In the genomic region with DNA sequence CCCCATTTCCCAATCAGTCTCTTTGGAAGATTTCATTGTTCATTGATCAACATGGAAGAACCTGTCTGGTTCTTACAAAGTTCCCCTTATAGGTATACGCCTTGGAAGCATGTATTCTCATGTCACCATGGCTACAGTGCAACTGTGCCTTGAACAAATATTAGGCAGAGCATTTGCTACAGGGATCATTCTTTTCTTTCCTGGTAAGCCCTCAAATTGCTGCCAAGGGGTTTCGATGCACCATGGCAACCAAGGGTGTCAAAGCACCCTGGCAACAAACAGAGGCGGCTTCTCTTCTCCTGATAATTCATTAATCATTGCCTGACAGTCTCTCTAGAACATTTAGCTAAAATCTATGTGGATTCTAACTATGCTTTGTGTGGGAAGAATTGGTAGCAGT, we compare ENCODE assay signal across 10 mouse cellular contexts. TPM values are rescaled to one million over a fixed set of nuclear protein-coding genes. Genes with fewer than 3 reads are reported as not detected.
DNase-seq lines count a peak whose midpoint lies in the region; ATAC-seq and TF ChIP-seq lines count a peak whose summit lies in the region.
"Had no signal": no experiment of that assay in that cellular context is flagged by ENCODE, and none has a peak within 500 bp of the region (broad histone marks: within the 10 kb centered on the region; RNA-seq: fewer than 3 reads in every experiment).

No protein-coding gene starts in this region.

- H3K9ac ChIP-seq in midbrain, embryonic 16.5 days (ENCODE audit: low read depth, low read length): no peak overlapping the region

- WGBS in midbrain, embryonic 16.5 days: 5% methylated on average over 3 of the region's 3 CpGs
- WGBS in heart, embryonic 10.5 days: 64% methylated on average over 3 of the region's 3 CpGs

- no peaks in the 10 kb centered on the region for H3K36me3 ChIP-seq in midbrain, embryonic 16.5 days (ENCODE audit: control insufficient read depth, insufficient read depth, low read length)
- H3K36me3 ChIP-seq in heart, embryonic 10.5 days: no peaks in the 10 kb centered on the region
- H3K36me3 ChIP-seq: G1E had no signal

- 0 out of 2 replicates have a peak overlapping the region, but pooled peaks have one; percentile 49 for H3K27ac ChIP-seq in midbrain, embryonic 16.5 days (ENCODE audit: low read length)
- no peak overlapping the region for H3K27ac ChIP-seq in heart, embryonic 10.5 days

- TF ChIP-seq CTCF in brain, embryonic 14.5 days (IDR thresholded peaks at IDR 0.05; ENCODE audit: borderline replicate concordance, extremely low read depth, insufficient read depth, insufficient read length): no peak

- no peak for TF ChIP-seq POLR2A in brain, embryonic 14.5 days (IDR thresholded peaks at IDR 0.05; ENCODE audit: borderline replicate concordance, extremely low read depth, insufficient read depth, insufficient read length, poor library complexity, severe bottlenecking)

- H3K4me1 ChIP-seq in midbrain, embryonic 16.5 days (ENCODE audit: control insufficient read depth, insufficient read depth, low read length): peaks cover 4% of the 10 kb centered on the region; the same call in 1 of the 2 replicates
- H3K4me1 ChIP-seq in heart, embryonic 10.5 days: no peaks in the 10 kb centered on the region

- H3K9me3 ChIP-seq in midbrain, embryonic 16.5 days (replicated peaks; ENCODE audit: control insufficient read depth, low read length, poor library complexity, severe bottlenecking): no peaks in the 10 kb centered on the region
- H3K9me3 ChIP-seq in heart, embryonic 10.5 days: no peaks in the 10 kb centered on the region
- H3K9me3 ChIP-seq: G1E had no signal

- ATAC-seq in midbrain, embryonic 16.5 days: peak; percentile 92

- H3K4me3 ChIP-seq in midbrain, embryonic 16.5 days (ENCODE audit: low read depth, low read length): no peak overlapping the region
- H3K4me3 ChIP-seq in heart, embryonic 10.5 days: no peak overlapping the region

- H3K27me3 ChIP-seq in midbrain, embryonic 16.5 days (ENCODE audit: control insufficient read depth, insufficient read depth, low read depth, low read length): peaks cover 4% of the 10 kb centered on the region; the same call in 1 of the 2 replicates
- H3K27me3 ChIP-seq in heart, embryonic 10.5 days (ENCODE audit: insufficient read depth, poor library complexity, severe bottlenecking): no peaks in the 10 kb centered on the region

- peak; percentile 95 for DNase-seq in brain, embryonic 14.5 days (ENCODE audit: low read depth)
- peak; percentile 61 for DNase-seq in embryo, embryonic 9.5 days (ENCODE audit: extremely low spot score)
- DNase-seq in layer of hippocampus, adult 11-12 months (ENCODE audit: low spot score): peak; percentile 63
- no peak for DNase-seq in natural killer cell, adult 2 months (ENCODE audit: low spot score in 2 of 2)
- no peak for DNase-seq in testis, postnatal 10 days (ENCODE audit: low spot score)
- no peak for DNase-seq in heart, embryonic 10.5 days (ENCODE audit: low spot score)
- DNase-seq in ovary, postnatal 10 days (ENCODE audit: low spot score): no peak
- DNase-seq: kidney, adult 9 months had no signal

- H3K4me2 ChIP-seq in midbrain, embryonic 16.5 days (ENCODE audit: low read length): no peak overlapping the region

RNA-seq across cellular contexts. Expression of a gene that starts 28.3 kb away (rescaled TPM):
- polyA plus RNA-seq in brain, embryonic 14.5 days (2012; rRNA removed): 15.9 and 18.3 TPM in 2 replicates
- 22.6 and 26.2 TPM in 2 replicates for polyA plus RNA-seq in midbrain, embryonic 16.5 days (2015; fragmentation: Nextera tagmentation; extraction: Ambion mirVana)
- polyA plus RNA-seq in heart, embryonic 10.5 days (2016; fragmentation: Nextera tagmentation; extraction: Ambion mirVana): 10.3 and 16.5 TPM in 2 replicates
- polyA plus RNA-seq: G1E had no signal

RNA-seq across cellular contexts. Expression of a gene that starts 37.8 kb away (rescaled TPM):
- polyA plus RNA-seq in brain, embryonic 14.5 days (2012; rRNA removed): 924 and 1,133 TPM in 2 replicates
- 1,482 and 1,875 TPM in 2 replicates for polyA plus RNA-seq in midbrain, embryonic 16.5 days (2015; fragmentation: Nextera tagmentation; extraction: Ambion mirVana)
- 1.3 and 2.0 TPM in 2 replicates for polyA plus RNA-seq in heart, embryonic 10.5 days (2016; fragmentation: Nextera tagmentation; extraction: Ambion mirVana)
- polyA plus RNA-seq: G1E had no signal

Comparison
In these comparisons a context has a peak if more than half of its experiments do, and no peak if none do; other contexts are left out.
1. DNase-seq: peak in brain, embryonic 14.5 days (single experiment), embryo, embryonic 9.5 days (single experiment) and layer of hippocampus, adult 11-12 months (single experiment); none in natural killer cell, adult 2 months (0 of 2), testis, postnatal 10 days (single experiment), heart, embryonic 10.5 days (single experiment) and ovary, postnatal 10 days (single experiment).
2. RNA of a gene that starts 37.8 kb away (polyA plus RNA-seq): 1,482 to 1,875 TPM in midbrain, embryonic 16.5 days and 924 to 1,133 TPM in brain, embryonic 14.5 days; 1.3 to 2.0 TPM in heart, embryonic 10.5 days; every median in the first group is over 100 times any median in the second.